Mouse (Mus musculus) CH12.LX (cell line): ENCODE measurements around the gene Pdgfa.

Experiments used
- CHD2 ChIP-seq: IDR thresholded peaks from 2 replicates; pipeline ENCODE4 v1.6.1; 2011; ENCODE audit warnings: low read length, improper control_type of control experiment
- KAT2A ChIP-seq: IDR thresholded peaks from 2 replicates; pipeline ENCODE4 v1.6.1; 2012; ENCODE audit warnings: low read length, improper control_type of control experiment, inconsistent platforms; ENCODE audit not compliant: insufficient replicate concordance
- MAX ChIP-seq: IDR thresholded peaks from 2 replicates; pipeline ENCODE4 v1.6.1; 2011; ENCODE audit warnings: low read length, improper control_type of control experiment
- TBP ChIP-seq: conservative IDR thresholded peaks from 2 replicates; pipeline ENCODE4 v1.6.1; 2011; ENCODE audit warnings: low read depth, low read length, improper control_type of control experiment

DNA sequence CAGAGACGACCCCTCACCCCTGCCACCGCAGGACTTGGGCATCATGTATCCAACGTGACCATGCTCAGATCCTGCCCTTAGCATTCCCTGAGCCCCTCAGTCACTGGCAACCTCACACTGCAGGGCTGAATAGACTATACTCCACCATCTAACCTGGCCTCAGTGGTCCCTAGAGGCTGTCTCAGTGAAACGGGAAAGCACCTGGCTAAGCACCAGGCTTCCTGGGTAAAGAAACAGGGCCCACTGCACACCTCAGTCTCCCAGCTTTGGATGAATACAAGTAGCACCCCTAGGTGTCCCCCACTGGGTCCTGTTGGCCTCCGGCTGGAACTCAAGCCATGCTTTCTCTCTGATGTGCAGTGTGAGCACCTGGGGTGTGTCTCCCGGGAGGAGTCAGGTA, 23.7 kb downstream of the Pdgfa start:
- TF ChIP-seq MAX (no peak), TBP (no peak), CHD2 (no peak), KAT2A (no peak)
